Mouse (Mus musculus) neural tube, embryonic 15.5 days (tissue): ENCODE measurements around the gene Dhcr24. TPM values are rescaled to one million over a fixed set of nuclear protein-coding genes. Genes with fewer than 3 reads are reported as not detected.
A peak's percentile ranks its signal among the peaks of the same experiment; 100 is the strongest.

Experiments
- ATAC-seq: fragments of 200-750 bp; cut with Nextera tagmentation; 2 replicates; pipeline ENCODE4 v1.8.0; 2017; ENCODE audit warnings: mild to moderate bottlenecking, moderate TSS enrichment, moderate library complexity; ENCODE audit not compliant: low FRiP score
- H3K27ac ChIP-seq: fragments of 300-500 bp; sonication (generic); replicated peaks from 2 replicates; pipeline ENCODE4 v1.5.1; 2015; ENCODE audit warnings: mild to moderate bottlenecking, inconsistent platforms
- H3K27me3 ChIP-seq: fragments of 300-500 bp; sonication (generic); replicated peaks from 2 replicates; pipeline ENCODE4 v1.6.1; 2015; ENCODE audit warnings: inconsistent platforms
- H3K36me3 ChIP-seq: fragments of 300-500 bp; sonication (generic); 2 replicates; pipeline ENCODE4 v1.6.1; 2015; ENCODE audit warnings: inconsistent platforms
- H3K4me1 ChIP-seq: fragments of 300-500 bp; sonication (generic); 2 replicates; pipeline ENCODE4 v1.6.1; 2015; ENCODE audit warnings: inconsistent platforms
- H3K4me2 ChIP-seq: fragments of 300-500 bp; sonication (generic); 2 replicates; pipeline ENCODE4 v1.6.1; 2015; ENCODE audit warnings: inconsistent platforms, mild to moderate bottlenecking, moderate library complexity
- H3K4me3 ChIP-seq: fragments of 300-500 bp; sonication (generic); replicated peaks from 2 replicates; pipeline ENCODE4 v1.5.1; 2015; ENCODE audit warnings: mild to moderate bottlenecking, inconsistent platforms
- H3K9ac ChIP-seq: fragments of 300-500 bp; sonication (generic); replicated peaks from 2 replicates; pipeline ENCODE4 v1.6.1; 2015; ENCODE audit warnings: mild to moderate bottlenecking, inconsistent platforms
- H3K9me3 ChIP-seq: fragments of 300-500 bp; sonication (generic); replicated peaks from 2 replicates; pipeline ENCODE4 v1.6.1; 2016; ENCODE audit warnings: inconsistent platforms
- WGBS: fragments of 180-500 bp; shearing (Covaris S2); methylation state at CpG from one replicate; pipeline ENCODE4 v1.1.7; 2015; ENCODE audit warnings: mixed read lengths; 5-methylcytosine and 5-hydroxymethylcytosine counted together
- polyA plus RNA-seq: library from polyadenylated mRNA; unstranded; fragments of >200 nt; fragmentation: Nextera tagmentation; extraction: Ambion mirVana; gene quantifications from 2 replicates; pipeline ENCODE4 v1.2.1, GENCODE M21; 2015

Dhcr24 gene
- polyA plus RNA-seq, 1 experiment from 2014 or later = 4.6 TPM

- Histone ChIP-seq H3K36me3 (no peaks in the 10 kb centered on the region), H3K9ac (peak overlapping the region; percentile 36; the same call in 1 of the 2 replicates), H3K4me1 (peaks cover 68% of the 10 kb centered on the region), H3K4me3 (no peak overlapping the region), H3K9me3 (no peaks in the 10 kb centered on the region), H3K27me3 (no peaks in the 10 kb centered on the region), H3K27ac (peak overlapping the region; percentile 86), H3K4me2 (peak overlapping the region; percentile 27; the same call in 1 of the 2 replicates)
- WGBS = 8% methylated on average over 14 of the region's 14 CpGs
- peak; percentile 75 for ATAC-seq
Measured at GRCm38 (mm10) chr4:106630333-106631220, 69.7 kb downstream of the Dhcr24 start.

GRCm38 (mm10) chr4:106632313-106632712, 71.5 kb downstream of the Dhcr24 start:
- Histone ChIP-seq H3K4me1 (peaks cover 60% of the 10 kb centered on the region), H3K4me2 (no peak overlapping the region), H3K9me3 (no peaks in the 10 kb centered on the region), H3K36me3 (no peaks in the 10 kb centered on the region), H3K27ac (peak overlapping the region; percentile 86), H3K9ac (no peak overlapping the region), H3K4me3 (no peak overlapping the region), H3K27me3 (no peaks in the 10 kb centered on the region)
- no peak for ATAC-seq
- 78% methylated on average over 1 of the region's 3 CpGs for WGBS

- peak; percentile 60 for ATAC-seq
- H3K4me1 ChIP-seq = peaks cover 57% of the 10 kb centered on the region
- no peaks in the 10 kb centered on the region for H3K9me3 ChIP-seq
- H3K4me3 ChIP-seq = no peak overlapping the region
- no peaks in the 10 kb centered on the region for H3K27me3 ChIP-seq
- H3K4me2 ChIP-seq = peak overlapping the region; percentile 30
- H3K36me3 ChIP-seq = no peaks in the 10 kb centered on the region
- 20% methylated on average over 8 of the region's 8 CpGs for WGBS
- 0 out of 2 replicates have a peak overlapping the region, but pooled peaks have one; percentile 10 for H3K9ac ChIP-seq
- H3K27ac ChIP-seq = peak overlapping the region; percentile 86
Measured at GRCm38 (mm10) chr4:106633281-106634085, 72.6 kb downstream of the Dhcr24 start.

- peak; percentile 6; the same call in 1 of the 2 replicates for ATAC-seq
- WGBS = 26% methylated on average over 9 of the region's 9 CpGs
- Histone ChIP-seq H3K4me3 (no peak overlapping the region), H3K4me1 (peaks cover 54% of the 10 kb centered on the region), H3K27ac (peak overlapping the region; percentile 86), H3K9ac (no peak overlapping the region), H3K4me2 (peak overlapping the region; percentile 30), H3K9me3 (no peaks in the 10 kb centered on the region), H3K27me3 (no peaks in the 10 kb centered on the region), H3K36me3 (no peaks in the 10 kb centered on the region)
Measured at GRCm38 (mm10) chr4:106634086-106634479, 73.2 kb downstream of the Dhcr24 start.

Other genes with a start within 250 kb of the Dhcr24 start
- 7.1 and 7.4 TPM in 2 replicates for gene Usp24, start 244.8 kb upstream of the Dhcr24 start, polyA plus RNA-seq
- 0.78 and 9.0 TPM in 2 replicates for gene Pcsk9, start 96.7 kb upstream of the Dhcr24 start, polyA plus RNA-seq
- not detected in 2 replicates for gene Bsnd, start 68.8 kb upstream of the Dhcr24 start, polyA plus RNA-seq
- gene Lexm, start 56.2 kb downstream of the Dhcr24 start, polyA plus RNA-seq = not detected in 2 replicates
- gene Ttc22, start 61.4 kb downstream of the Dhcr24 start, polyA plus RNA-seq = 2.0 and 2.2 TPM in 2 replicates
- 8.8 and 10.1 TPM in 2 replicates for gene Pars2, start 90.0 kb downstream of the Dhcr24 start, polyA plus RNA-seq
- gene Ttc4, start 117.9 kb downstream of the Dhcr24 start, polyA plus RNA-seq = 134 and 149 TPM in 2 replicates
- 0.33 and 0.38 TPM in 2 replicates for gene Mroh7, start 169.9 kb downstream of the Dhcr24 start, polyA plus RNA-seq
- 0.10 TPM in 1 of 2 replicates, not detected in the other for gene Fam151a, start 172.9 kb downstream of the Dhcr24 start, polyA plus RNA-seq
- gene Acot11, start 244.0 kb downstream of the Dhcr24 start, polyA plus RNA-seq = 2.4 and 3.1 TPM in 2 replicates